Mouse (Mus musculus) testis, adult 2 months (tissue): ENCODE measurements at regions not wholly inside any gene's neighbourhood (a gene's known extent, or its start where the extent isn't known, plus 50 kb on each side); places are given as distances from the start of the nearest gene placed in this dataset.

Source experiments
- H3K27ac ChIP-seq: fragments of 200-500 bp; 2 replicates; pipeline ENCODE4 v1.5.1; 2012; ENCODE audit warnings: low read depth, low read length; ENCODE audit not compliant: control insufficient read depth, insufficient read depth
- H3K27me3 ChIP-seq: fragments of 200-500 bp; 2 replicates; pipeline ENCODE4 v1.6.1; 2012; ENCODE audit warnings: mild to moderate bottlenecking, low read length, moderate library complexity; ENCODE audit not compliant: control insufficient read depth, insufficient read depth
- H3K36me3 ChIP-seq: fragments of 200-500 bp; 2 replicates; pipeline ENCODE4 v1.6.1; 2012; ENCODE audit warnings: mild to moderate bottlenecking, low read length; ENCODE audit not compliant: control insufficient read depth, insufficient read depth
- H3K4me1 ChIP-seq: fragments of 200-500 bp; 2 replicates; pipeline ENCODE4 v1.6.1; 2012; ENCODE audit warnings: low read length; ENCODE audit not compliant: control insufficient read depth, insufficient read depth
- H3K4me3 ChIP-seq: fragments of 200-500 bp; 2 replicates; pipeline ENCODE4 v1.5.1; 2012; ENCODE audit warnings: low read depth, mild to moderate bottlenecking, low read length, moderate library complexity, mixed read lengths; ENCODE audit not compliant: control insufficient read depth
- CTCF ChIP-seq: fragments of 200-500 bp; IDR thresholded peaks from 2 replicates; pipeline ENCODE4 v1.5.1; 2012; ENCODE audit warnings: low read depth, mild to moderate bottlenecking, inconsistent platforms, low read length, moderate library complexity; ENCODE audit not compliant: control insufficient read depth, insufficient read depth, insufficient replicate concordance
- POLR2A ChIP-seq: fragments of 200-500 bp; IDR thresholded peaks from 2 replicates; pipeline ENCODE4 v1.6.1; 2012; ENCODE audit warnings: low read depth, mild to moderate bottlenecking, inconsistent platforms, low read length, moderate library complexity; ENCODE audit not compliant: control insufficient read depth

- H3K4me3 ChIP-seq = no peak overlapping the region
- no peaks in the 10 kb centered on the region for H3K36me3 ChIP-seq
- TF ChIP-seq CTCF = no peak
- TF ChIP-seq POLR2A = no peak
- no peaks in the 10 kb centered on the region for H3K27me3 ChIP-seq
- no peaks in the 10 kb centered on the region for H3K4me1 ChIP-seq
- no peak overlapping the region for H3K27ac ChIP-seq
Observed at GRCm38 (mm10) chr19:15809008-15809407, 138.1 kb downstream of the Psat1 start.

GRCm38 (mm10) chr19:15807681-15808080 is 139.5 kb downstream of the Psat1 start:
- H3K27me3 ChIP-seq = no peaks in the 10 kb centered on the region
- H3K4me3 ChIP-seq = no peak overlapping the region
- H3K4me1 ChIP-seq = no peaks in the 10 kb centered on the region
- no peak for TF ChIP-seq POLR2A
- TF ChIP-seq CTCF = no peak
- H3K27ac ChIP-seq = no peak overlapping the region
- no peaks in the 10 kb centered on the region for H3K36me3 ChIP-seq

- Histone ChIP-seq H3K4me3 (no peak overlapping the region), H3K36me3 (no peaks in the 10 kb centered on the region), H3K27ac (no peak overlapping the region), H3K27me3 (no peaks in the 10 kb centered on the region; the same call in 1 of the 2 replicates), H3K4me1 (peaks cover 5% of the 10 kb centered on the region)
- no peak for TF ChIP-seq CTCF
Observed at GRCm38 (mm10) chr19:15803131-15803889, 143.8 kb downstream of the Psat1 start.

GRCm38 (mm10) chr19:15802641-15803040 is 144.5 kb downstream of the Psat1 start:
- H3K4me3 ChIP-seq = no peak overlapping the region
- H3K4me1 ChIP-seq = peaks cover 5% of the 10 kb centered on the region
- no peaks in the 10 kb centered on the region for H3K36me3 ChIP-seq
- no peak overlapping the region for H3K27ac ChIP-seq
- TF ChIP-seq POLR2A = no peak
- TF ChIP-seq CTCF = no peak
- H3K27me3 ChIP-seq = no peaks in the 10 kb centered on the region; the same call in 1 of the 2 replicates

GRCm38 (mm10) chr19:15801811-15802486 is 145.2 kb downstream of the Psat1 start:
- H3K36me3 ChIP-seq = no peaks in the 10 kb centered on the region
- peak; percentile 63; the same call in 1 of the 2 replicates for TF ChIP-seq CTCF
- TF ChIP-seq POLR2A = no peak
- no peaks in the 10 kb centered on the region; the same call in 1 of the 2 replicates for H3K27me3 ChIP-seq
- H3K4me3 ChIP-seq = peak overlapping the region; percentile 50
- peaks cover 5% of the 10 kb centered on the region for H3K4me1 ChIP-seq
- H3K27ac ChIP-seq = no peak overlapping the region

GRCm38 (mm10) chr19:15800856-15801706 is 146.1 kb downstream of the Psat1 start:
- Histone ChIP-seq H3K27me3 (no peaks in the 10 kb centered on the region; the same call in 1 of the 2 replicates), H3K27ac (no peak overlapping the region), H3K4me3 (no peak overlapping the region), H3K36me3 (no peaks in the 10 kb centered on the region), H3K4me1 (peaks cover 5% of the 10 kb centered on the region)
- TF ChIP-seq CTCF (no peak), POLR2A (no peak)

DNA sequence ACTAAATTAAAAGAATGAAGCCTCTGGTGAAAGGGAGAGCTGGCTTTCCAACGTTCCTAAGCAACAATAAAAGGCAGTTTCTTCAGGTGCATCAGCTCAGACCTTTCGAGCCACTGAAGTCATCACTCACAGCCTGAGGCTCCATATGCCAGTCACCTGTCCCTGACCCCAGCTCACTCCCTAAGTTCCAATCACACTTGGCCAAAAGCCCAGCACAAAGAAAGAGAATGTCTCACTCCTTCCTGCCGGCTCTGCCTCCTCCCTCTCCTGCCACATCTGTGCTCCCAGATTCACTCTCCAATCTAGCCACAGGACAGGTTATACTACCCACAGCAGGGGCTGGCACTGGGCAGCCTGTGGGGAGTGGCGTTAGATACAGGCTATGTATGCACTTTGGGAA is 150.7 kb downstream of the Psat1 start:
- Histone ChIP-seq H3K36me3 (no peaks in the 10 kb centered on the region), H3K4me1 (peaks cover 5% of the 10 kb centered on the region), H3K27ac (no peak overlapping the region), H3K27me3 (no peaks in the 10 kb centered on the region; the same call in 1 of the 2 replicates), H3K4me3 (no peak overlapping the region)
- no peak for TF ChIP-seq CTCF

- no peaks in the 10 kb centered on the region for H3K27me3 ChIP-seq
- H3K4me3 ChIP-seq = no peak overlapping the region
- TF ChIP-seq CTCF (no peak), POLR2A (no peak)
- no peak overlapping the region for H3K27ac ChIP-seq
- no peaks in the 10 kb centered on the region for H3K4me1 ChIP-seq
- no peaks in the 10 kb centered on the region for H3K36me3 ChIP-seq
Observed at GRCm38 (mm10) chr19:15791942-15792341, 155.2 kb downstream of the Psat1 start.
